Mouse (Mus musculus): ENCODE measurements around the gene Iffo1.
A peak's percentile ranks its signal among the peaks of the same experiment; 100 is the strongest.

The Iffo1 gene

DNA sequence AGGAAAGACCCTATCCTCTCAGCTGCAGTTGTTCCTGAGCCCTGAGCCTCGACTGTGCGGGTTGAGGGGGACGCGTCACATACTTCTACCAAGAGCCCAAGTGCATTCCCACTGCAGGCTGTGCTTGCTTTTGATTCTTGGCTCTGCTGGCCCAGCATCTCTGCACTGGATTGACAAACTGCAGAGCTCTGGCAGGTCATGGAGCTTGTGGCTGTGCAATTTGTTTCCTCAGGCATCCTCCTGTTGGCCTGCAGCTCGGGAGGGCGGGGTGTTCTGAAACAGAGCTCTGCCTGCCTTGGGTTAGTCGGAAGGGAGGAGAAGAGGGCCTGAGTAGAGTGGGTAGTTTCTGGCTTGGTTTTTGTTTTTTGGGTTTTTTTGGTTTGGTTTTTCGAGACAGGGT, 2.6 kb upstream of the Iffo1 start:
- no peak for DNase-seq

- DNase-seq, result no peak
These were observed 1.9 kb upstream of the Iffo1 start for GRCm38 (mm10) chr6:125143128-125143527.

DNA sequence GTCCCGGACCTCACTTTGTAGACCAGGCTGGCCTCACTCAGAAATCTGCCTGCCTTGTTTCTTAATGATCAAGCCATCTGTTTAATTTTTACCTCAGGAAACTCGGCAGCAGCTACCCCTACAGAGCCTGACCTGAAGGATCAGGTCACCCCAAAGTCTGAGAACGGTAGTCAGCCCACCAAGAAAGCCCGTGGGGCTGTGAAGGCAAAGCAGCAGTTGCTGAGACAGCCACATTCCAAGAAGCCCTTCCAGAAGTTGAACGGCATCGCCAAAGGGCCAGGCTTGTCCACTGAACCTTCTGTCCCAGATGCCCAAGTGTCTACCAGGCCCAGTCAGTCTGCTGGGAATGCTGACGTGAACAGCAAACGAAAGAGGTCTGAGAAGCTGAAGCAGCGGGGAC, 1.1 kb upstream of the Iffo1 start:
- DNase-seq, result peak in 1 of 2 experiments; percentile 39

GRCm38 (mm10) chr6:125145479-125145951, 474 bp downstream of the Iffo1 start:
- peak in 1 of 2 experiments; percentile 38 for DNase-seq

GRCm38 (mm10) chr6:125146148-125146547, 1.1 kb downstream of the Iffo1 start:
- DNase-seq, result no peak

- peak; percentile 52 to 56 for DNase-seq
These were observed 1.8 kb downstream of the Iffo1 start for GRCm38 (mm10) chr6:125146797-125147196.

- DNase-seq, result no peak
These were observed 2.3 kb downstream of the Iffo1 start for GRCm38 (mm10) chr6:125147329-125147728.

- DNase-seq, result peak; percentile 39 to 47
These were observed 3.3 kb downstream of the Iffo1 start for GRCm38 (mm10) chr6:125148251-125148925.

DNA sequence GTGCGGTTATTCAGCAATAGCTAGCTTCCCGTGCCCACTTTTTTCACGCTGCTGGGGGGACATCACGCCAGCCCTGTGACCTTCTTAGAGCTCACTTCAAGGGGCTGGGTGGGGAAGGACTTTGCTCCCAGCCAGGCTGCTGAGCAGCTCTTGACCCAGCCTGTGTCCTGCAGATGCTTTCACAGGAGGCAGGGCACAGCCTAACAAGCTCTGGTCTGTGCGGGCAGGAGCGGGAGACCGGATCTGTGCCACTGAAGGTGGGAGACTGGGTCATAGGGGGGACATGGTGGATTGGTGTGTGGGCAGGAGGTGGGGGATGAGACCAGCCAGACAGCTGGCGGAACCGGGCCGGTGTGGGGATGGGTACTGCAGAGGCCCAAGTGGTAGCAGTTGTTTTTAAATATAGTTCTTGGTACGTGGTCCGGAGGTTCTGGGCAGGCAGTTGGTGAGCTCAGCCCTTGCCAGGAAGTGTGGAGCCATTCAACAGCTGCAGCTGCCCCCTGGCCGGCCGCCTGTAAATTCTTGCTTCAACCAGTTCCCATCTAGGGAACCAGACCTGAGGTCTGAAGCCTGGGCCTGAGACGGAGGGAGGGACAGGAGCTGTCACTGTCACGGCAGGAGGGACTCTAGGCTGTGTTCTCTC, 4.0 kb downstream of the Iffo1 start:
- DNase-seq, result peak; percentile 78 to 80

DNA sequence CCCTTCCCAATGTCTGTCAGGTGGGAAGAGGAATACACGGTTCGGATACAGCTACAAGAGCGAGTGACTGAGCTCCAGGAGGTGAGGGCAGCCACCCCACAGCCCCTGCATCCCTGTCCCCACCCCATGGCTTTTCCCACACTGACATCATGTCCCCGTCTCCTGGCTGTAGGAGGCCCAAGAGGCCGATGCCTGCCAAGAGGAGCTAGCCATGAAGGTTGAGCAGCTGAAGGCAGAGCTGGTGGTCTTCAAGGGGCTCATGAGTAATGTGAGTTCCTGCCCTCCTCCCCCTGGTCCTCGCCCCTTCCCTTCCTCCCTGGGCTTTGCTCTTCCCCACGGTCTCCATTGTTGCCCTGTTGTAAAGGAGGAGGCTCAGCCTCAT, 4.5 kb downstream of the Iffo1 start:
- DNase-seq, result no peak

GRCm38 (mm10) chr6:125152212-125153017, 7.4 kb downstream of the Iffo1 start:
- no peak for DNase-seq

- no peak for DNase-seq
These were observed 8.0 kb downstream of the Iffo1 start for GRCm38 (mm10) chr6:125153018-125153389.

DNA sequence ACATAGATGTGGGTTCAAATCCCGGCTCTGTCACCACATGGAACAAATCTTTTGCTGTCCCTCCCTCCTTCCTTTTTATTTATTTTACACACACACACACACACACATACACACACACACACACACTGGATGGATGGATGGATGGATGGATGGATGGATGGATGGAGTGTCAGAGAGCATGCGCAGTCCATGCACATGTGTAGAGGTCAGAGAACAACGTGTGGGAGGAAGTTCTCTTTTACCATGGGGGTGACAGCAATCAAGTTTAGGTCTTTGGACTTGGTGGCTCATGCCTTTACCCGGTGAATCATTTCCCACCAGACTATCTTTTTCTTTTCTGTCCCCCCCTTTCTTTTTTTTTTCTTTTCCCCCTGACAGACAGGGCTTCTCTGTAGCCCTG, 8.6 kb downstream of the Iffo1 start:
- DNase-seq, result no peak

- DNase-seq, result peak; percentile 48 to 53
These were observed 9.5 kb downstream of the Iffo1 start for GRCm38 (mm10) chr6:125154550-125154949.

- no peak for DNase-seq
These were observed 10.2 kb downstream of the Iffo1 start for GRCm38 (mm10) chr6:125155262-125155661.

DNA sequence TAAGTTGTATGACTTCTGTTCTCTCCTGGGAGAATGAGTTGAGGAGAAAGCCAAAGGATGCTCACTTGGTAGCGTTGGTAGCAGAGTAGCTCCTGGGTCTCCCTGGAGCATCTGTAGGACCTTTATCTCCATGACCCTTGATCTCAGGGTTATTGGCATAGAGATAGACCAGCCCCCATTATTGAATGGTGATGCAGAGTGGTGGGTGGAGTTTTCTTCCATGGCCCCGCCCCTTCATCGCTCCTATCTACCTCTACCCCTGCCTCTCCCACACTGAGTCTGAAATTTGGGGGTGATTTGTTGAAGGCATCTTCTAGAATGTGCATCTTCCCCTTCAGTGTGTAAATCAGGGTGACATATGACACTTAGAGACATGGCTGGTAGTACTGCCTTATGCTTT, 11.4 kb downstream of the Iffo1 start:
- no peak for DNase-seq

- DNase-seq, result peak; percentile 38 to 47
These were observed 12.0 kb downstream of the Iffo1 start for GRCm38 (mm10) chr6:125156903-125157614.

DNA sequence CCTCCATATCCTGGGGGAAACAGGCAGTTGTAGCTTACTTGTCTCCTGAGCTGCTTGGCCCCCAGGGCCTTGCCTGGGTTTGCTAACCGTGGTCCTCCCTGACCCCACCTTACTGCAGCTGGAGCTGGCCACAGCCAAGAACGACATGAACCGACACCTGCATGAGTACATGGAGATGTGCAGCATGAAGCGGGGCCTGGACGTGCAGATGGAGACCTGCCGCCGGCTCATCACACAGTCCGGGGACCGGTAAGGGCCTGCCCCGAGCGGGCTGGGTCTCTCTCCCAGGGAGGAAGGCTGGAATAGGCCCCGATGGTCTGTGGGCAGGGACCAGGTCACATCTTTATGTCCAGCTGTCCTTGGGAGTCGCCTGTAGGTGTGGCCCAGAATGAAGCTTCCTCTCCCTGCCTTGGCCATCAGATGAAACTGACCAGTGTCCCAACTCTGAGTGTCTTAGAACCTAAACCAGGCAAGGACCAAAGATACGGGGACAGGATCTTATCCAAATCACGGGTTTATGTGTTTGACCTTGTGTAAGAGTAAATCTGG, 14.0 kb downstream of the Iffo1 start:
- no peak for DNase-seq

DNA sequence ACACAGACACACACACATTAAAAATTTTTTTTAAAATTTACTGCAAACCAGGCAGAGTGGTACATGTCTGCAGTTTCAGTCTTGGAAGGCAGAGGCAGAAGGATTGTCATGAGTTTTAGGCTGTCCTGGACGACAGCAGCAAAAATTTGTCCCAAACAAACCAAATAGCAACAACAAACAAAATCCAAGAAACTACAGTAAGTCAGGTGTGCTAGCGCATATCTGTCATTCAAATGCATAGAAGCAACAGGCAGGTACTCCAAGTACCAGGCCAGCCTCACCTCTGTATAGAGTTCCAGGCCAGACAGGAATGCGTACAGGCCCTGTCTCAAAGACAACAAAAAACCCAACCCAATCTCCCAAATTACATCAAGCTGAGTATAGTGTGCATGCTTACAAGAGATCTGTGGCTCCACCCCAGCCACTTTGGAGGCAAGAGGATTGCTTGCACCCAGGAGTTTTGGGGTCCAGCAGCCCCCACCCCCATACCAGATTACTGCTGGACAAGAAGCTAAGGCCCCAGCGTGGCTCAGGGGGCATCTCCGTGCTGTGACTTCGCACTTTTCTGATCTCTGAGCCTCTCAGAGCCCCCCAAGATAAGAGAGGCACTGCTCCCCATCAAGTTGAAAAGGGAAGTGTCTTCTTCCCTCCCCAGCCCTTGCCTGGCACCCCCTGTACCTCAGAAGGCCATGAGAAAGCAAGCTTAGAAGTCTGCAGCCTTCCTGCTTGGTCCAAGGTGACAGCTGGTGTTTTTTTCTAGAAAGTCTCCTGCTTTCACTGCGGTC, 14.9 kb downstream of the Iffo1 start:
- no peak for DNase-seq

DNA sequence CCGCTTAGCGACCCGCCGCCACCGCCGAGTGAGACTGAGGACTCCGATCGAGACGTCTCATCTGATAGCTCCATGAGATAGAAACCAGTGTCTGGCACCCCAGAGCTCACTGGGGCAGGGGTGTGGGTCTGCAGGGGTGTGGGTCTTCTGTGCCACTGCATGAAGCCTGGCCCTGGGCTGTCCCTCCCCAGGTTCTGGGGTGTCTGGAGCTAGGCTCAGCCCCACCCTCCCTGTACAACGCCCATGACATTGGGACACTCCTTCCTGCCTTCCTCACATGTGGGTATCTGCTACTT, 15.5 kb downstream of the Iffo1 start:
- no peak for DNase-seq

DNA sequence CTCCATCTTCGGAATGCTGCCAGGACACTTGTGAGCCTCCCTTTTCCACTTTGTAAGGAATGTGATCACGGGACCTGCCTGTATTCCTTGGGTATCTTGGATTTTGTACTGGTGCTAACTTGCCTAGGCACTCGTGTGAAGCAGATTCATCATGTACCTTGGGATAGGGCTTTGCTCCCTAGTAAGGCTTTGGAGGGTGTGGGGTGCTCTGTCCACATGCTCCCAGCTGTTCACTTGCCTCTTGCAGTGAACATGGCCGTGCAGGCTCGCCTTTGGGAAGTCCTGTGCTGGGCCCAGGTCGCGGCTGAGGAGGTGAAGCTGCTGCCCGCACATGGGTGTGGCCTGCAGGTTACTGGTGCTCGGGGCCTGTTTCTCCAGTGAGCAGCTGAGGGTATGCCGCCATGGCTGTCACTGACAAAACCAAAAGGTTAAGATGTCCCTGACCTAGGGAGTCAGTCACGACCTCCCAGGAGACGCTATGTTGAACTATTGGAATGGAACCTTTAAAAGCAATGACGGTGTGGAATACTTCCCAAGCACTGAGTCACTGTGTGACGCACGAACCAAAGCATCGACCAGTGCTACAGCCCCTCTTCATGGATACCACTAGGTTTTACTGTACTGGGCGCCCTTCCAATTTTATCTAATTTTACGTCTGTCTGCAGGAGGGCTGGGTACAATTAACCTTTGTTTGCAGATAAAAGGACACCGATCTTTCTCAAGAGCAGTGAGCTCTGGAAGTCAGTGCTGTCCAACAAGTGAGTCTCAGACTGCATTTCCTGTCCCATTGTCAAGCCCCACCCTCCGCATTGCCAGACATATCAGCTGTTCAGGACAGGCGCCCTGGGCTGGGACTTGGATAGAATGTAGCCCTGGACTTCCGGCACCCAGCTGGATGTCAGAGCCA, 16.1 kb downstream of the Iffo1 start:
- peak; percentile 80 to 84 for DNase-seq
